Mouse (Mus musculus): ENCODE results near the gene Arpin.

Gene Arpin

GRCm38 (mm10) chr7:79934862-79935510, at the start of gene Arpin:
TSS of gene Arpin (minus strand) at chr7:79935359.
- DNase-seq = peak; percentile 85 to 87

GRCm38 (mm10) chr7:79975316-79975715, 40.2 kb upstream of the Arpin start:
- no peak for DNase-seq

- DNase-seq = no peak
Measured at GRCm38 (mm10) chr7:79972195-79972594, 37.0 kb upstream of the Arpin start.

GRCm38 (mm10) chr7:79970336-79970735, 35.2 kb upstream of the Arpin start:
- no peak for DNase-seq

GRCm38 (mm10) chr7:79968326-79968725, 33.2 kb upstream of the Arpin start:
- no peak for DNase-seq

GRCm38 (mm10) chr7:79961600-79961999, 26.4 kb upstream of the Arpin start:
- no peak for DNase-seq

GRCm38 (mm10) chr7:79956131-79956530, 21.0 kb upstream of the Arpin start:
- DNase-seq = no peak

GRCm38 (mm10) chr7:79954890-79955289, 19.7 kb upstream of the Arpin start:
- no peak for DNase-seq

GRCm38 (mm10) chr7:79951038-79951437, 15.9 kb upstream of the Arpin start:
- no peak for DNase-seq

- peak; percentile 3 to 10 for DNase-seq
Measured at GRCm38 (mm10) chr7:79950236-79950635, 15.1 kb upstream of the Arpin start.

GRCm38 (mm10) chr7:79935511-79936205, 499 bp upstream of the Arpin start:
- DNase-seq = peak; percentile 82 to 83

- peak; percentile 10 to 26 for DNase-seq
Measured at GRCm38 (mm10) chr7:79934461-79934860, 698 bp downstream of the Arpin start.

- DNase-seq = no peak
Measured at GRCm38 (mm10) chr7:79928516-79929052, 6.6 kb downstream of the Arpin start.

- peak; percentile 89 to 90 for DNase-seq
Measured at GRCm38 (mm10) chr7:79920344-79920983, 14.7 kb downstream of the Arpin start, which contains the start of gene Ap3s2. TSS of gene Ap3s2 (minus strand) at chr7:79920649.

GRCm38 (mm10) chr7:79914556-79914955, 20.6 kb downstream of the Arpin start:
- DNase-seq = peak; percentile 44 to 54

- peak in 1 of 2 experiments; percentile 30 for DNase-seq
Measured at GRCm38 (mm10) chr7:79907356-79907755, 27.8 kb downstream of the Arpin start.

- no peak for DNase-seq
Measured at GRCm38 (mm10) chr7:79906914-79907313, 28.2 kb downstream of the Arpin start.

GRCm38 (mm10) chr7:79905193-79905592, 30.0 kb downstream of the Arpin start:
- no peak for DNase-seq

- DNase-seq = no peak
Measured at GRCm38 (mm10) chr7:79903160-79903792, 31.9 kb downstream of the Arpin start.

GRCm38 (mm10) chr7:79900753-79901152, 34.4 kb downstream of the Arpin start:
- no peak for DNase-seq

- no peak for DNase-seq
Measured at GRCm38 (mm10) chr7:79895225-79895624, 39.9 kb downstream of the Arpin start.

GRCm38 (mm10) chr7:79894790-79895189, 40.4 kb downstream of the Arpin start:
- no peak for DNase-seq

All from kidney, postnatal 36 days (tissue).